Mouse (Mus musculus): ENCODE measurements around the gene Psmd1. TPM values are rescaled to one million over a fixed set of nuclear protein-coding genes. Genes with fewer than 3 reads are reported as not detected.
A peak's percentile ranks its signal among the peaks of the same experiment; 100 is the strongest.

The Psmd1 gene
- polyA plus RNA-seq, 1 experiment from 2014 or later, result 142 TPM

DNA sequence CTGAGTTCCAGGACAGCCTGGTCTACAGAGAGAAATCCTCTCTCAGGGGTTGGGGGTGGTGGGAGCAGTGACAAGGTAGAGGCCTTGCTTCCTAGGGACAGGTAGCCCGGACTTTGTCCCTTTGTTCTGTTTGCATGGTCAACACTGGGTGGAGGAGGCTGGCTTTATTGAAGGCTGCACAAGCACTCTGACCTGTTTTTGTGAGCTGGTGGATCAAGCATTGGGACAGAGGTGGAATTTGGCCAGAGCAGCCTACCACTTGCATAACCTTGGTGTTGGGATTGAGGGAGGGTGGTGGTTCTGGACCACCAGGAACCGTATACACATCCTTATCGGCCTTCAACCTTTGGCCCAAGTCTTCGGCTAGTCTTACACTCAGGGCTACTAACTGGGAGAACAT is 7.9 kb upstream of the Psmd1 start:
- no peak for ATAC-seq (replicated peaks; ENCODE audit: extremely low read depth, insufficient read depth, low FRiP score)
- Histone ChIP-seq H3K27me3 (ENCODE audit: control insufficient read depth, insufficient read depth, low read length) (no peaks in the 10 kb centered on the region), H3K27ac (ENCODE audit: low read length) (no peak overlapping the region), H3K36me3 (ENCODE audit: control insufficient read depth, insufficient read depth) (no peaks in the 10 kb centered on the region), H3K4me1 (ENCODE audit: control insufficient read depth, insufficient read depth, low read length) (no peaks in the 10 kb centered on the region), H3K9ac (ENCODE audit: low read length) (no peak overlapping the region), H3K4me2 (ENCODE audit: low read depth, low read length) (no peak overlapping the region), H3K4me3 (ENCODE audit: low read length) (no peak overlapping the region), H3K9me3 (replicated peaks; ENCODE audit: control insufficient read depth, low read length) (no peaks in the 10 kb centered on the region)
- 83% methylated on average over 4 of the region's 4 CpGs for WGBS

DNA sequence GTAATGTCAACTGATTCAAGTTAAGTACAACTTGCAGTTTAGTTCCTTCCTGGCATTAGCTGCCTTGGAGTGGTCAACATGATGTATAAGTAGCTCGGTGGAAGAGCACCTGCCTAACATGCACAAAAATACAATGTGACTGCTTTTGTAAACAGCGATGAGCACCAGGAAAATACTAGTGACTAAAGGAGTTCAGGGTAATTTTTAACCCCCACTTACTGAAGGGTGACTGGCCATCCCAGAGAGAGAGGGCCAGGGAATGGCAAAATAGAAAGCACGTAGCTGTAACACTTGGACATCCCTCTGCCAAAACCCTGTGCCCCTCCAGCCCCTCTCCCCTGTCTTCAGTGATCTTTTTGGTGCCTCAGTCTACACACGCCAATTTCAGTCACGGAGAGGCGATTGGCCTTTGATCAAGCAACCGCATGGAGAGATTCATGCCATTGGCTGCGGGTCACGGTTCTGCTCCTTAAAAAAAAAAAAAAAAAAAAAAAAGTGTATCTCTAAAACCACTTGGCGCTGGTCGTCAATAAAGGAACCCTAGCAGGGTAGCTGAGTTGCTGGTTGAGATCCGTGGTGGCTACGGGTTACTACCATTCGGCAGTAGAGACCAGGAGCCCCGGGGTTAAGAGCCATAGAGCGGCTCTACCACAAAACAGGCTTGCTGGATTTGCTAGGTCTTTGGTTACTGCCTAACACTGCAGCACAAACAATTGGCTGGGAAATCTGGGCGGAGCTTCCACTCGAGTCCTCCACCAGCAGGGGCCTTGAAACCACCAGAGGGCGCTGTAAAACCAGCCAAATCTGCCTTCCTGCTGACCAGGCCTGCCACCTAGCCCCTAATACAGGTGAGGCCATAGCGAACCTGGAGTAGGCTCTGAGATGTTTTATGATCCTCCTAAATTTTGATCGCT is 5.1 kb upstream of the Psmd1 start:
- H3K4me3 ChIP-seq (ENCODE audit: low read length), result peak overlapping the region; percentile 48
- H3K9me3 ChIP-seq (replicated peaks; ENCODE audit: control insufficient read depth, low read length), result no peaks in the 10 kb centered on the region
- H3K4me2 ChIP-seq (ENCODE audit: low read depth, low read length), result peak overlapping the region; percentile 73
- 12% methylated on average over 21 of the region's 21 CpGs for WGBS
- H3K36me3 ChIP-seq (ENCODE audit: control insufficient read depth, insufficient read depth), result no peaks in the 10 kb centered on the region
- ATAC-seq (replicated peaks; ENCODE audit: extremely low read depth, insufficient read depth, low FRiP score), result peak; percentile 70
- H3K4me1 ChIP-seq (ENCODE audit: control insufficient read depth, insufficient read depth, low read length), result peaks cover 2% of the 10 kb centered on the region; the same call in 1 of the 2 replicates
- H3K27me3 ChIP-seq (ENCODE audit: control insufficient read depth, insufficient read depth, low read length), result no peaks in the 10 kb centered on the region
- 0 out of 2 replicates have a peak overlapping the region, but pooled peaks have one; percentile 9 for H3K27ac ChIP-seq (ENCODE audit: low read length)
- H3K9ac ChIP-seq (ENCODE audit: low read length), result peak overlapping the region; percentile 63

DNA sequence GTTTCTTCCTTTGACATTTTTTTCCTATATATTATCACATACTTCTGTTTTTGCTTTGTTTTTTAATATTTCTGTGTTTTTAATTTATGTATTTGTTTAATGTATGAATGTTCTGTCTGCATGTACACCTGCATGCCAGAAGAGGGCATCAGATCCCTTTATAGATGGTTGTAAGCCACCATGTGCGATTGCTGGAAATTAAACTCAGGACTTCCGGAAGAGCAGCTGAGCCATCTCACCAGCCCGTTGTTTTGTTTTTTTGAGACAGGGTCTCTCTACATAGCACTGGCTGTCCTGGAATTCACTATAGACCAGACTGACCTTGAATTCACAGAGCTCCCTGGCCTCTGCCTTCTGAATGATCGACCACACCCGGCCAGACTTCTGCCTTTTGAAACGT is 1.7 kb upstream of the Psmd1 start:
- peaks cover 16% of the 10 kb centered on the region for H3K4me1 ChIP-seq (ENCODE audit: control insufficient read depth, insufficient read depth, low read length)
- no peak overlapping the region for H3K4me2 ChIP-seq (ENCODE audit: low read depth, low read length)
- no peak overlapping the region for H3K4me3 ChIP-seq (ENCODE audit: low read length)
- WGBS, result 82% methylated on average over 6 of the region's 6 CpGs
- H3K27me3 ChIP-seq (ENCODE audit: control insufficient read depth, insufficient read depth, low read length), result no peaks in the 10 kb centered on the region
- no peak overlapping the region for H3K27ac ChIP-seq (ENCODE audit: low read length)
- ATAC-seq (replicated peaks; ENCODE audit: extremely low read depth, insufficient read depth, low FRiP score), result no peak
- H3K9ac ChIP-seq (ENCODE audit: low read length), result no peak overlapping the region
- peaks cover 2% of the 10 kb centered on the region; the same call in 1 of the 2 replicates for H3K36me3 ChIP-seq (ENCODE audit: control insufficient read depth, insufficient read depth)
- H3K9me3 ChIP-seq (replicated peaks; ENCODE audit: control insufficient read depth, low read length), result peaks cover 4% of the 10 kb centered on the region

DNA sequence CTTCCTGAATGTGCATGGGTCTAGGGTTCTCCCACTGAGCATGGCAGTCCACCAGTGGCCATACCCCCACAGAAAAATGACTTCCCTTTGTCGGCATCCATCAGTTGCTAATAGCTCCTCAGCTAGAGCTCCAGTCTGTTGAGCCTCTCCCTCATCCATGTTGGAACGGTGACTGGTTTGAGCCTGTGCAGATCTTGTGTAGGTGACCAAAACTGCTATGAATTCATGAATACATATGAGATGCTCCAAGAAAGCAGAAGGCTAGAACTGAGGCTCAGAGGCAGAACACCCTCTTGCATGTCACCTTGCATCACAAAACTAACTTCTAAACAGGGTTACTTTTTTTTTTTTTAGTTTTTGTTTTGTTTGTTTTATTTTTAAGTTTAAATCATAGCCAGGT is 12.4 kb downstream of the Psmd1 start:
- Histone ChIP-seq H3K27me3 (ENCODE audit: control insufficient read depth, insufficient read depth, low read length) (no peaks in the 10 kb centered on the region), H3K4me2 (ENCODE audit: low read depth, low read length) (no peak overlapping the region), H3K36me3 (ENCODE audit: control insufficient read depth, insufficient read depth) (peaks cover 48% of the 10 kb centered on the region), H3K9ac (ENCODE audit: low read length) (no peak overlapping the region), H3K4me3 (ENCODE audit: low read length) (no peak overlapping the region), H3K9me3 (replicated peaks; ENCODE audit: control insufficient read depth, low read length) (peaks cover 4% of the 10 kb centered on the region; the same call in 1 of the 2 replicates), H3K4me1 (ENCODE audit: control insufficient read depth, insufficient read depth, low read length) (no peaks in the 10 kb centered on the region), H3K27ac (ENCODE audit: low read length) (no peak overlapping the region)
- 96% methylated on average over 2 of the region's 2 CpGs for WGBS
- no peak for ATAC-seq (replicated peaks; ENCODE audit: extremely low read depth, insufficient read depth, low FRiP score)

DNA sequence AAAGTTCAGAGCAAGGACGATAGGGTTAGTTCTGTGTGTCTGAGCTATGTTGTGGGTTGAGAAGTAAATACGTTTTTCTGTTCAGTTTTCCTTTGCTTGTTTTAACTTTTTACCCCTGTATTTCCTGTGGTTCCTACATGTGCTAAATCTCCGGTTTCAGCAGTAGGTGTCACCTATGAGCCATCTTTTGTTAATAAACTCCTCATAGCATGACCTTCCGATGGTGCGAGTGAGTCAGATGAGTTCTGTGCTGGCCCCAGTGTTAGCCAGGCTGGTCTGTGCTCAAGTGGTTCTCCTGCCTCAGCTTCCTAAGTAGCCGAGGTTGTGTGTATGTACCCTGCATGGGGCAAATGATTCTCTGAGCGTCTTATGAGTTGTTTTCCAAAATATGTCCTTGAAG is 30.2 kb downstream of the Psmd1 start:
- no peaks in the 10 kb centered on the region for H3K27me3 ChIP-seq (ENCODE audit: control insufficient read depth, insufficient read depth, low read length)
- H3K9ac ChIP-seq (ENCODE audit: low read length), result no peak overlapping the region
- no peak overlapping the region for H3K4me2 ChIP-seq (ENCODE audit: low read depth, low read length)
- no peak overlapping the region for H3K4me3 ChIP-seq (ENCODE audit: low read length)
- H3K4me1 ChIP-seq (ENCODE audit: control insufficient read depth, insufficient read depth, low read length), result no peaks in the 10 kb centered on the region
- peaks cover 38% of the 10 kb centered on the region for H3K36me3 ChIP-seq (ENCODE audit: control insufficient read depth, insufficient read depth)
- no peak overlapping the region for H3K27ac ChIP-seq (ENCODE audit: low read length)
- H3K9me3 ChIP-seq (replicated peaks; ENCODE audit: control insufficient read depth, low read length), result no peaks in the 10 kb centered on the region
- ATAC-seq (replicated peaks; ENCODE audit: extremely low read depth, insufficient read depth, low FRiP score), result no peak
- 77% methylated on average over 7 of the region's 7 CpGs for WGBS

DNA sequence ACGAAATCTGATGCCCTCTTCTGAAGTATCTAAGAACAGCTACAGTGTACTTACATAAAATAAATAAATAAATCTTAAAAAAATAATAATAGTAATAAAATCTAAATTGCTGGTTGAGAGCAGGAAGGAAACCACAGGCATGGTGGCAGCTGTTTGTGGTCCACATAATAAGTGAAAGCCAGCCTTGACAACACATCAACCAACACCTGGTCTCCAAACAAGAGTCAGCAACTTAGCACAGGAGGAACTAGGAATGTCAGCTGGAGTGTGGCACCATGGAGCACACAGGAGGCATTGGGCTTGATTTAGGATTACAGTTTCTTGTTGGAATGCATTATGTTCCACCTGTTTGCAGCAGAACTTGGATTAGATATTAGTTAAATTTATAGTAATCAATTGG is 40.9 kb downstream of the Psmd1 start:
- H3K27ac ChIP-seq (ENCODE audit: low read length), result no peak overlapping the region
- no peak for ATAC-seq (replicated peaks; ENCODE audit: extremely low read depth, insufficient read depth, low FRiP score)
- 100% methylated on average over 1 of the region's 1 CpGs for WGBS
- H3K4me2 ChIP-seq (ENCODE audit: low read depth, low read length), result no peak overlapping the region
- no peaks in the 10 kb centered on the region for H3K27me3 ChIP-seq (ENCODE audit: control insufficient read depth, insufficient read depth, low read length)
- H3K9me3 ChIP-seq (replicated peaks; ENCODE audit: control insufficient read depth, low read length), result no peaks in the 10 kb centered on the region
- no peaks in the 10 kb centered on the region for H3K4me1 ChIP-seq (ENCODE audit: control insufficient read depth, insufficient read depth, low read length)
- peaks cover 2% of the 10 kb centered on the region; the same call in 1 of the 2 replicates for H3K36me3 ChIP-seq (ENCODE audit: control insufficient read depth, insufficient read depth)
- H3K4me3 ChIP-seq (ENCODE audit: low read length), result no peak overlapping the region
- H3K9ac ChIP-seq (ENCODE audit: low read length), result no peak overlapping the region

DNA sequence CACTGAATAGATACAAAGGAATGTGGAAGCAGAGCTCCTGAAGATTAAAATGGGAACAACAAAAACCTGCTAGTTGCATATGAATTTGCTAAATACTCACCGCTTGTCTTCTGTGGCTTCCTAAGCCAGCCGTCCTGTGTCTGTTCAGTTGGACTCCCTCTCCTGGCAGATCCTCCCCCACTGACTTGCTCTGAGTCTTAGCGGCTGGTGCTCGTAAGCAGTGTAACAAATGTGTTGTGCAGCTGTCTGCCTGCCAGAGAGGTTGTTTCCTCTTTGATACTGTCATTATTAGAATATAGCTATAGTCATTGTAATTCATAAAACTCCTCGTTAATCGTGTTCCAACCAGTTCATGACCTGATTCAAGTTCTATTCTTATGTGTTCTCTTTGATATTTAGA is 47.6 kb downstream of the Psmd1 start, which contains the start of gene Htr2b:
TSS of gene Htr2b (minus strand) at position 192 of the 400 bp plus-strand sequence.
- H3K4me3 ChIP-seq (ENCODE audit: low read length), result no peak within 1 kb of the TSS
- 50% methylated on average over 6 of the region's 6 CpGs for WGBS
- peaks cover 2% of the 10 kb centered on the region; the same call in 1 of the 2 replicates for H3K36me3 ChIP-seq (ENCODE audit: control insufficient read depth, insufficient read depth)
- no peaks in the 10 kb centered on the region for H3K4me1 ChIP-seq (ENCODE audit: control insufficient read depth, insufficient read depth, low read length)
- H3K9me3 ChIP-seq (replicated peaks; ENCODE audit: control insufficient read depth, low read length), result no peaks in the 10 kb centered on the region
- no peak within 1 kb of the TSS for H3K4me2 ChIP-seq (ENCODE audit: low read depth, low read length)
- H3K27me3 ChIP-seq (ENCODE audit: control insufficient read depth, insufficient read depth, low read length), result no peaks in the 10 kb centered on the region
- H3K27ac ChIP-seq (ENCODE audit: low read length), result no peak within 1 kb of the TSS
- ATAC-seq (replicated peaks; ENCODE audit: extremely low read depth, insufficient read depth, low FRiP score), result peak; percentile 58; the same call in 1 of the 2 replicates
- H3K9ac ChIP-seq (ENCODE audit: low read length), result no peak within 1 kb of the TSS

DNA sequence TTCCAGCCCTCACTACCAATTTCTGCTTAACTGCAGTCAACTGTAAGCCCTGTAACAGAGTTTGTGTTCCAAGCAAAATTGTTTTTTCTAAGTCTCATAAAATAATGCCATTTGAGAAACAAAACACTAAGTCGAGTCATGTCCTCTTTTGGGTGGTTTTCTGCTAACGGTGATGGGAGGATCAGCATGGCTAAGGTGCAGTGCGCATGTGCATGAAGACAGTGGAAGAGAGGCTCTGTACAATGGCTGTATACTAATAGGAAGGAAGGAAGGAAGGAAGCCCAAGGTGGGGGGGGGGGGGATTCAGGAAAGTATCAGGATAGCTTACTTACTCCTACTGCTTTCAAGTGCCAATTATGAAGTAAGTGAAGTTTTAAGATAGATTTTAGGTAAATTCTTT is 50.0 kb downstream of the Psmd1 start:
- H3K9ac ChIP-seq (ENCODE audit: low read length), result no peak overlapping the region
- WGBS, result 76% methylated on average over 3 of the region's 3 CpGs
- no peak for ATAC-seq (replicated peaks; ENCODE audit: extremely low read depth, insufficient read depth, low FRiP score)
- H3K4me3 ChIP-seq (ENCODE audit: low read length), result no peak overlapping the region
- H3K36me3 ChIP-seq (ENCODE audit: control insufficient read depth, insufficient read depth), result peaks cover 15% of the 10 kb centered on the region; the same call in 1 of the 2 replicates
- H3K9me3 ChIP-seq (replicated peaks; ENCODE audit: control insufficient read depth, low read length), result no peaks in the 10 kb centered on the region
- H3K27ac ChIP-seq (ENCODE audit: low read length), result no peak overlapping the region
- no peaks in the 10 kb centered on the region for H3K4me1 ChIP-seq (ENCODE audit: control insufficient read depth, insufficient read depth, low read length)
- no peak overlapping the region for H3K4me2 ChIP-seq (ENCODE audit: low read depth, low read length)
- H3K27me3 ChIP-seq (ENCODE audit: control insufficient read depth, insufficient read depth, low read length), result no peaks in the 10 kb centered on the region

DNA sequence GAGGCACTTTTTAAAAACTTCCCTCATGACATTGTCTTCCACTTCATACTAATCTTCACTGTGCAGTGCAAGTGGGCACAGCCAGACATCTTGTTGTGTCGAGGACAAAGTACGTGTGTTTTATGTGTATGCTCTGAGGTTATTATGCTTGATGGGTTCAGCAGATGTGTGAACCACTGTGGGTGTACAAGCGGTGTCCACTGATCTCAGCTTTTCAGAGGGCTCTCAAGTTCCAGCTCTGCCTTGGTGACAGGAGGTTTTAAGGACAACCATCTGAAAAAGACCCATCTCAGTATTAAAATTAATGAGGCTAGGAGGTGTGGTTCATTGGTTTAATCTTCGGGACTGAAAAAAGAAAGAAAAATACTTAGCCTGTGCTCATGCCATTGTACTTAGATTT is 55.4 kb downstream of the Psmd1 start:
- Histone ChIP-seq H3K27ac (ENCODE audit: low read length) (no peak overlapping the region), H3K27me3 (ENCODE audit: control insufficient read depth, insufficient read depth, low read length) (no peaks in the 10 kb centered on the region), H3K4me2 (ENCODE audit: low read depth, low read length) (no peak overlapping the region), H3K36me3 (ENCODE audit: control insufficient read depth, insufficient read depth) (peaks cover 28% of the 10 kb centered on the region), H3K9me3 (replicated peaks; ENCODE audit: control insufficient read depth, low read length) (no peaks in the 10 kb centered on the region), H3K4me3 (ENCODE audit: low read length) (no peak overlapping the region), H3K4me1 (ENCODE audit: control insufficient read depth, insufficient read depth, low read length) (no peaks in the 10 kb centered on the region), H3K9ac (ENCODE audit: low read length) (no peak overlapping the region)
- ATAC-seq (replicated peaks; ENCODE audit: extremely low read depth, insufficient read depth, low FRiP score), result no peak
- WGBS, result 91% methylated on average over 4 of the region's 4 CpGs

All from heart, embryonic 16.5 days (tissue).